Mouse (Mus musculus) forebrain, postnatal 0 days (tissue): Measurements from ENCODE around the gene Cenph. TPM values are rescaled to one million over a fixed set of nuclear protein-coding genes. Genes with fewer than 3 reads are reported as not detected.

ENCODE experiments used
- ATAC-seq: fragments of 200-750 bp; cut with Nextera tagmentation; 2 replicates; pipeline ENCODE4 v1.8.0; 2017; ENCODE audit warnings: mild to moderate bottlenecking, moderate library complexity
- DNase-seq: peaks from one replicate; pipeline ENCODE4 v3.0.0-alpha.2; 2015
- H3K27ac ChIP-seq: fragments of 300-500 bp; sonication (generic); 2 replicates; pipeline ENCODE4 v1.5.1; 2014; ENCODE audit warnings: low read depth, mild to moderate bottlenecking, antibody characterized with exemption, low read length, moderate library complexity, mixed read lengths
- H3K27me3 ChIP-seq: fragments of 300-500 bp; sonication (generic); 2 replicates; pipeline ENCODE4 v1.6.1; 2014; ENCODE audit warnings: mild to moderate bottlenecking, low read length, mixed read lengths; ENCODE audit not compliant: insufficient read depth
- H3K36me3 ChIP-seq: fragments of 300-500 bp; sonication (generic); 2 replicates; pipeline ENCODE4 v1.6.1; 2014; ENCODE audit warnings: mild to moderate bottlenecking, moderate library complexity; ENCODE audit not compliant: insufficient read depth
- H3K4me1 ChIP-seq: fragments of 300-500 bp; sonication (generic); 2 replicates; pipeline ENCODE4 v1.6.1; 2014; ENCODE audit warnings: antibody characterized with exemption; ENCODE audit not compliant: insufficient read depth
- H3K4me2 ChIP-seq: fragments of 300-500 bp; sonication (generic); 2 replicates; pipeline ENCODE4 v1.6.1; 2014; ENCODE audit warnings: low read depth, mild to moderate bottlenecking, moderate library complexity
- H3K4me3 ChIP-seq: fragments of 300-500 bp; sonication (generic); 2 replicates; pipeline ENCODE4 v1.5.1; 2014; ENCODE audit warnings: low read depth, low read length, mixed read lengths
- H3K9ac ChIP-seq: fragments of 300-500 bp; sonication (generic); 2 replicates; pipeline ENCODE4 v1.6.1; 2014; ENCODE audit warnings: mild to moderate bottlenecking
- H3K9me3 ChIP-seq: fragments of 300-500 bp; sonication (generic); 2 replicates; pipeline ENCODE4 v1.6.1; 2016; ENCODE audit warnings: low read length
- CTCF ChIP-seq: sonication (generic); IDR thresholded peaks from 2 replicates; pipeline ENCODE4 v1.5.1; 2016; ENCODE audit warnings: antibody characterized with exemption, control low read depth, low read depth
- WGBS: fragments of 180-500 bp; shearing (Covaris S2); extraction: QIAGEN DNeasy Blood & Tissue Kit; methylation state at CpG from one replicate; pipeline ENCODE4 v1.1.7; 2014; 5-methylcytosine and 5-hydroxymethylcytosine counted together
- polyA plus RNA-seq: library from polyadenylated mRNA; unstranded; fragments of >200 nt; fragmentation: Nextera tagmentation; extraction: Ambion mirVana; gene quantifications from 2 replicates; pipeline ENCODE4 v1.2.1, GENCODE M21; 2015
- total RNA-seq: library from RNA; depleted of rRNA; stranded (reverse); fragments of >200 nt; gene quantifications from 2 replicates; pipeline ENCODE4 v1.2.3, GENCODE M21; 2014; rRNA removed

Gene Cenph
- total RNA-seq (3.5 and 4.9 TPM in 2 replicates), polyA plus RNA-seq (6.8 and 7.7 TPM in 2 replicates)

DNA sequence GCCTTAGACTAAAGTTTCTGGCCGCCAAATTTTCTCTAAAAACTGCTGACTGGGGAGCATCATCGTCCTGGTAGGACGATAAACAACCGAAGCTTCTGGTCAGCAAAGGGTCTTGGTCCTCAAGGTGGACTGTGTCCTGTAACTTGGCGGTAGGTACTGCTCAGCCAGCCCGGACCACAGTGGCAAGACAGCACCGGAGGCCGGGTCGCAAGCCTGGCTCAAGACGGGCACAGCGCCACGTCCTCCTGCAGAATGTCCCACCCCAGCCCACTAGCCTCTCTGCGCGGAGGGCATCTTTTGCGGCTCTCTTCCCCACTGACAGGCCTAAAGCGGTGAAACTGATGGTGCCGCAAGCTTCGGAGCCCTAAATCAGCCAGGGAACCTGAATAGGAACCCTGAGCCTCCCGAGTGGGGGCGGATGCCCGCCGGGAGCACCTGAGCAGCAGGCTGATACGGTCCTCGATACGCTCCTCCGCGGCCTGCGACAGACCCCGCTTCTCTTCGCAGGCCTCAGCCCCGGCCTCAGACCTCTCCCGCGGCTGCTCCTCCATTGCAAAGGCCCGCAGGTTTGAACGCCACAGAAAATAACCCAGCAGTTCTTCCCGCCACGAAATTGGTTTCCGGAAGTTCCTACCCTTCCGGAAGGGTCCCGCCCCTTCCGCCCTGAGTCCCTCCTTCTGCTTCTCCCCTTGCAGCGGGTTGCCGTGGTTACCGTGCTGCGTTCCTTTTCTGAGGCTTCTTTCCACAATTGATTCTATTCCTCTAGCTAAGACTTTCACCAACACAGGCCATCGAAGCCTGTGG is at the start of gene Cenph:
TSS of gene Cenph (minus strand) at position 648 of the 804 bp plus-strand sequence.
- Histone ChIP-seq H3K27ac (peak within 1 kb of the TSS; percentile 1; the same call in 1 of the 2 replicates), H3K27me3 (no peaks in the 10 kb centered on the region), H3K4me2 (peak within 1 kb of the TSS; percentile 81), H3K4me3 (peak within 1 kb of the TSS; percentile 60), H3K9me3 (no peaks in the 10 kb centered on the region), H3K4me1 (0 out of 2 replicates have a peak, but pooled peaks cover 3% of the 10 kb centered on the region), H3K9ac (peak within 1 kb of the TSS; percentile 26), H3K36me3 (no peaks in the 10 kb centered on the region)
- WGBS: under 1% methylated on average over 46 of the region's 46 CpGs
- no peak for TF ChIP-seq CTCF
- ATAC-seq (peak; percentile 100), DNase-seq (peak; percentile 88)

DNA sequence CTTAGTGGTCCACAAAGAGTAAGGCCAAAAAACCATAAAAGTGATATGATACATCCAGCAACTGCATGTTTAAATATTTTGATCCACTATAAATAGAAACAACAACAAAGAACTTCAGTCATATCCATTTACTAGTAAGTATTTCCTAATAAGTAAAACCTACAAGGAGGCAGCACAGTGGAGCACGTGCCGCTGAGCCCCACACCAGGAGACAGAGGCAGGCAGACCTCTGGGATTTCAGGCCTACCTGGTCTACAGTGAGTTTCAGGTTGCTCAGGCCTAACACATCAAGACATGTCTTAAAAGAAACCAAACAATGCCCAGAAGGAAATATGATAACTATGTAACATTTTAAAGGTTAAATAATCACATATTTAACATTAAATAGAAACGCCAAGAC is 49.2 kb upstream of the Cenph start:
- Histone ChIP-seq H3K4me1 (no peaks in the 10 kb centered on the region), H3K4me2 (no peak overlapping the region), H3K4me3 (no peak overlapping the region), H3K27me3 (no peaks in the 10 kb centered on the region), H3K36me3 (peaks cover 45% of the 10 kb centered on the region), H3K27ac (no peak overlapping the region), H3K9ac (no peak overlapping the region), H3K9me3 (no peaks in the 10 kb centered on the region)
- TF ChIP-seq CTCF: no peak
- WGBS: 96% methylated on average over 3 of the region's 3 CpGs
- ATAC-seq: no peak
- no peak for DNase-seq

DNA sequence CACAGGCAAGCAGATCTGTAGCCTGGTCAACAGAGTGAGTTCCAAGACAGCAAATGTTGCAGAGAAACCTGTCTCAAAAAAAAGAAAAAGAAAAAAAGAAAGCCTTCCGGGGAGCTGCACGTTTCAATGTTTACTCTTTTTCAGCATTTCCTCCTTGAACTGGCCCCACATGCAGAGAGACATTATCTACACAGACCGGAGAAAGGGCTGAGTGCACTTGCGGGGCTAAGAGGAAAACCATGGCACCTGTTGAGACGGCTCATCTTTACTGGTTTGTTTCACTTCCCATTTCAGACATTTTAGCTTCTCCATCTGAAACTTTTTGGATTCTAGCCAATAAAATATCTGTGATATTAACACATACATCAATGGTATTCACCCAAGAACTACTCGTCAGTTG is 48.6 kb upstream of the Cenph start:
- no peak overlapping the region for H3K4me2 ChIP-seq
- ATAC-seq: no peak
- no peaks in the 10 kb centered on the region for H3K27me3 ChIP-seq
- H3K4me1 ChIP-seq: no peaks in the 10 kb centered on the region
- H3K9me3 ChIP-seq: no peaks in the 10 kb centered on the region
- H3K27ac ChIP-seq: no peak overlapping the region
- no peak overlapping the region for H3K9ac ChIP-seq
- no peak overlapping the region for H3K4me3 ChIP-seq
- peaks cover 49% of the 10 kb centered on the region for H3K36me3 ChIP-seq
- WGBS: 86% methylated on average over 6 of the region's 6 CpGs
- no peak for TF ChIP-seq CTCF
- DNase-seq: no peak

GRCm38 (mm10) chr13:100823863-100824262 is 48.2 kb upstream of the Cenph start:
- no peak for DNase-seq
- H3K4me3 ChIP-seq: no peak overlapping the region
- H3K27me3 ChIP-seq: no peaks in the 10 kb centered on the region
- H3K4me1 ChIP-seq: no peaks in the 10 kb centered on the region
- no peak for ATAC-seq
- no peak overlapping the region for H3K9ac ChIP-seq
- no peak overlapping the region for H3K4me2 ChIP-seq
- H3K9me3 ChIP-seq: no peaks in the 10 kb centered on the region
- TF ChIP-seq CTCF: no peak
- peaks cover 52% of the 10 kb centered on the region for H3K36me3 ChIP-seq
- 98% methylated on average over 3 of the region's 3 CpGs for WGBS
- H3K27ac ChIP-seq: no peak overlapping the region

DNA sequence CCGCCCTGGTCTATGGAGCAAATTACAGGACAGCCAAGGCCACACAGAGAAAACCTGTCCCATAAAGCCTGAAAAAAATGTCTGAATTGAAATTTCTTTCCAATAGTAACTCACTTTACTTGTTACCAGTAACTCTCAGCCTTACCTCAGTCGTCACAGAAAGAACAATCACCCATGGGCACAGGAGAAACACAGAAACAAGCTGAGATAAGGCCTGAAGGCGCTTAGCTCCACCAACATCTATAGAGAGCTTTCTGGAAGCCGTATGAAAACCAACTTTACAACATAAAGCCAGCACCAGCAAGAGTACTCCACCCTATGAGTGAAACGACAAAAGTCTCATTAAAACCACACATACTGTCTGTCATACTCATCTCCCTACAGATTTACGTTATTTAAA is 38.8 kb upstream of the Cenph start:
- Histone ChIP-seq H3K4me1 (no peaks in the 10 kb centered on the region), H3K9me3 (no peaks in the 10 kb centered on the region), H3K27ac (no peak overlapping the region), H3K27me3 (no peaks in the 10 kb centered on the region), H3K4me2 (no peak overlapping the region), H3K4me3 (no peak overlapping the region), H3K9ac (no peak overlapping the region), H3K36me3 (peaks cover 58% of the 10 kb centered on the region)
- DNase-seq (no peak), ATAC-seq (no peak)
- 93% methylated on average over 6 of the region's 6 CpGs for WGBS
- no peak for TF ChIP-seq CTCF

- H3K27ac ChIP-seq: no peak overlapping the region
- H3K4me2 ChIP-seq: no peak overlapping the region
- no peak overlapping the region for H3K4me3 ChIP-seq
- no peaks in the 10 kb centered on the region for H3K9me3 ChIP-seq
- no peak overlapping the region for H3K9ac ChIP-seq
- H3K27me3 ChIP-seq: no peaks in the 10 kb centered on the region
- no peak for TF ChIP-seq CTCF
- H3K4me1 ChIP-seq: no peaks in the 10 kb centered on the region
- ATAC-seq: no peak
- no peak for DNase-seq
- 98% methylated on average over 3 of the region's 3 CpGs for WGBS
- peaks cover 56% of the 10 kb centered on the region for H3K36me3 ChIP-seq
These were observed 30.1 kb upstream of the Cenph start for GRCm38 (mm10) chr13:100805776-100806175.

DNA sequence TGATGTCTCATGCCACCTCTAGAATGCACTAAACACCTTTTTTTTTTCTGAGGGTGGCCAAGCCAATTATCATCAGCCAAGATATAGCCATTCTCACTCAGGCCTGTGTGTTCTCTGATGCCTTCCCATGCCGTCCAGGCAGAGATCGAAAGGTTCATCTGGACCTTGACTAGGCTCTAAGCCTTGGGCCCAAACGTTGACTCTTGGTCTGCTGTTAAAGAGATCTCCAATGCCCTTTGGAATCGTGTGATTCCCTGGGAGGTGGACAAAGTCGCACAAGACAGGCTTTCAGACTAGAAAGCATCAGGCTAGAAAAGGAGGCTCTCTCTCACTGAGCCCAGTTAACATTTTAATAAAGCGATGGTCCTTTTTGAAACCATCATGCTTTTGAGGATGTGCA is 21.5 kb upstream of the Cenph start:
- Histone ChIP-seq H3K36me3 (peaks cover 3% of the 10 kb centered on the region), H3K4me2 (no peak overlapping the region)

More for the DNA sequence above, 21.5 kb upstream of the Cenph start:
- WGBS: 90% methylated on average over 6 of the region's 6 CpGs
- TF ChIP-seq CTCF: no peak
- ATAC-seq (no peak), DNase-seq (no peak)
- no peak overlapping the region for H3K4me3 ChIP-seq
- H3K27me3 ChIP-seq: no peaks in the 10 kb centered on the region
- H3K4me1 ChIP-seq: no peaks in the 10 kb centered on the region
- no peak overlapping the region for H3K27ac ChIP-seq
- no peaks in the 10 kb centered on the region for H3K9me3 ChIP-seq
- no peak overlapping the region for H3K9ac ChIP-seq
